Mouse (Mus musculus): ENCODE results near the gene Asf1a.

DNA sequence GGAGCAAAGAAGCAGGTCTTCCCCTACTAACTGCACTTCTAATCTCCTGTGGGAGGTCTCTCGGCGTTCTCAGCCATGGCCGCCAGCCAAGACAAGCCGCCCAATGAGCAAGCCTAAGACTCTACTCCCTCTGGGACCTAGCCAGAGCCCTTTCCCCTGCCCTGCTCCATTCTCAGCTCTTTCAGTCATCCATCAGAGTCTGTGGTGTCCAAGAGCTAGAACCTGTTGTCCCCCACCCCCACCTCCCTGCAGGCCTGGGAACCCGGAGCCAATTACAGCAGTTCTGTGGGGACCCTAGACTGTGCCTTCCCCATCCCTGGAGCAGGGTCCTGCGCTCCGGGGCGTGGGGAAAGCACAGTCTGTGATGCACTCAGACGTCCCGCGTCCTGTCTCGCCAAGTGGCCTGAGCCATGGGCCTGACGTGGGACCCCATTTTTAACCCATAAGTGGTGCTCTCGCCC lies 15.9 kb upstream of the Asf1a start:
- TF ChIP-seq CTCF (IDR thresholded peaks at IDR 0.05; ENCODE audit: extremely low read depth, insufficient read length, insufficient replicate concordance, low read depth, low read length): no peak
- no peak for TF ChIP-seq POLR2A (IDR thresholded peaks at IDR 0.05; ENCODE audit: low read depth, low read length)

Data from small intestine, adult 2 months (tissue).